Mouse (Mus musculus): ENCODE measurements around the gene U2af1l4. TPM values are rescaled to one million over a fixed set of nuclear protein-coding genes. Genes with fewer than 3 reads are reported as not detected.

The U2af1l4 gene
- polyA plus RNA-seq (2014; fragmentation: Illumina TruSeq; extraction: RNeasy Lipid Tissue Mini Kit (QIAGEN cat#74804); ENCODE audit: low read depth, low replicate concordance), result 14.8 TPM

DNA sequence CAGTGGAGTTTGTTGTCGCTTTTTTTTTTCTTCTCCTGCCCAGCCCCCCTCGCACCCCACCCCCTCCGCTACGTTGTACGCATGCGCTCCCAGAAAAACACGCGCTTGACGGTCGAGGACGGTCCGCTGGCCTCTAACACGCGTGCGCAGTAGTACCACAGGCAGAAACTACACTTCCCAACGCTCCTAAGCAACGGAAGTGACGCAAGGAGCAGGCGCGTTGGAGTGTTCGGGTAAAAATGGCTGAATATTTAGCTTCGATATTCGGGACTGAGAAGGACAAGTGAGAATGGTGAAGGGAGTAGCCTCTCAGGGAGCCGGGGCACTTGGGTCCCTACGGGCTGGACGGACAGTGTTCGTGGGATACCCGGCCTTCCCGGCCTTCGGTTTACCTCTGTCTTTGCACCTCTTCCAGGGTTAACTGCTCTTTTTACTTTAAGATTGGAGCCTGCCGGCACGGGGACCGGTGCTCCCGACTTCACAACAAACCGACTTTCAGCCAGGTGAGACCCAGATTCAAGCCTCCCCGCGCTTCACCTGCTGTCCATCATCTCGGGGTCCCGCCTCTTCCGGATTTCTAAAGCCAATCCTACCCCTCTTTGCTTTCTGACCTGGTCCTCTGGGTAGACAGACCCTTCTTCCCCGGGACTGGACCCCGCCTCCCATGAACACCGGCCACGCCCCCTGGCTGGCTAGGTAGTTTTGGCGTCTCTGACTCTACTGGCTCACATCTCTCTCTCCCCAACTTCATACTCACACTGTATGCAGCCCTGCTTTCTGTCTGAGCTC is at the start of gene U2af1l4, which contains the start of the genes Gm49396 and Psenen:
Gene U2af1l4 (plus strand): TSS at position 185 of the 789 bp plus-strand sequence.
Gene Gm49396 (plus strand): TSS at position 228 of the 789 bp plus-strand sequence.
Gene Psenen (minus strand): TSS at position 511 of the 789 bp plus-strand sequence.

DNA sequence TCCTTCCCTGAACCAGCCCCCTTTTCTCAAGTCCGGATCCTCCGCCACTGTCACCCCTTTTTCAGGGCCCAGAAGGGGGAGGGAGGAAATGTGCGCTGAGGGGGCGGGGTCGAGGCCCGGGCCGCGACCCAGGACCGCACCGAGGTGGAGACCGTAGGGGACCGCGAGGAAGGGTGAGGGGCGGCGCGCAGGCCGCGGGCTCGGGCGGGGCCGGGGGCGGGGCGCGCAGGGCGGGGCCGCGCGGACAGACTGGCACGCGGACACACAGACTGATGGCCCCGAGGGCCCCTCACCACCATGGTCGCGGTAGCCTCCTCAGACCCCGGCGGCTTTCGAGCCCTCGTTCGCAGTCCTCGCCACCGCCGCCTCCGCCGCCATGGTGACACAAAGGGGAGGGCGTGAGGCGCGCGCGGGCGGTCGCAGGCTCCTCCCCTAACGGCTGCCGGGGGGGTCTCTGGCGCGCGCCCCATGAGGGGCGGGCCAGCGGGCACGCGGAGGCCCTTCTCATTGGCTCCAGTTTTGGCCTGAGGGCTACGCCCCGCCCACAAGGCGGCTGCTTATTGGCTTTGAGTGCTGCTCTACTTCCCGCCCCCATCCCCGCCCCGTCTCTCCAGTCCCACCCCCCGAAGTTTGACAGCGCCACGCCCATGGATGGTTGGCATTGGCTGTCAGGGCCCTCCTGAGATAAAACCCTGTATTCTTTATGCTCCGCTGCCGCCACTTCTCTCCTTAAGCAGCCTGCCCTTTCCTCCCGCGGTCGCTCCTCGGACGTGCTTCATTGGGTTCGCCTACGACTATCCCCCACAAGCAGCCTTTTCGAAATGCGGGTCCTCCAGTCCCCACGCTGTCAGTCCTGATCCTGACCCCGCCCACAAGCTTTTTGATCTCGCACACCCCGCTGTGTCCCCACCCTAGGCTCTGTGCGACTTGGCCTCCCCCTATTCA is 28.2 kb upstream of the U2af1l4 start, which contains the start of gene Arhgap33:
Gene Arhgap33 (minus strand): TSS at position 428 of the 945 bp plus-strand sequence.

DNA sequence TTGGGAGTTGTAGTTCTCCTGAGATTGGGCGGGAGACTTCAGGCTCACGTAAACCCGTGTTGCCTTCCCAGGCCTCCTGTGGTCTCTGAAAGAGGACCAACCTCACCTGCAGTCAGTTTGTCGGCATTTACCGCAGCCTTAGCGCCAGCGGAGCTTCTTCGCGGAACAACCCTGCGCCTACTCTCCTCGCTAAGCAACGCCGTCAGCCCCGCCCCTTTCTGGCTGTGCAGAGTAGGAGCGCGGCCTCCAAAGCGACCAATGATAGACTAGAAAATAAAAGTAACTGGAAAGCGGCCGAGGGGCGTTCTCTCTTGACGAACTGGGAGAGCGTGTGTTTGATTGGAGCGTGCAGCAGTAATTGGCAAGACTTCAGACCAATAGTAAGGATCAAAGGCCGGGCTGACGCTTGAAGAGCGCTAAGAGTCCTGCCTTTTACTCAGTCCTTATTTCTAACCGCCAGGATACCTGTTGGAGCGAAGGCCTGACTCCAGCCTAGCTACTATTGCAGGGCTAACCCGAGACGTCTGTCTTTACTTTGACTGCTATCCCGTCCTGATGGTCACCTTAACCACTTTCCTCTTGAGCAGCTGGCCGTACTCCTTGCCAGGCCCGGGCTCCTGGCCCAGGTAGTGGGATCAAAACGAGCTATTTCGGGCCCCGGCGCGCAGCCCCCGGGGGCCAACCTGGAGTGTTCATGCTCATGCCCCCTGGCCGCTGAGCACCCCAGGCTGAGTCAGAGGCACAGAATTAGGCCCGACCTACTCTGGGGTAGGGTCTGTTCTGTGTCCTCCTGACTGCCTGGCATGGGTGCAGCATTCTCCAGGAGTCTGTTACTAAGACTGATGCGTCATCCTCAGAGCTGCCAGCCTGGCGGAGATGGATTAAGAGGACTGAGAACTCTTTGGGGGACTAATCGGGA is 10.7 kb upstream of the U2af1l4 start, which contains the start of the genes Hspb6 and Proser3:
Gene Hspb6 (plus strand): TSS at position 77 of the 919 bp plus-strand sequence.
Gene Proser3 (minus strand): TSS at position 198 of the 919 bp plus-strand sequence.

DNA sequence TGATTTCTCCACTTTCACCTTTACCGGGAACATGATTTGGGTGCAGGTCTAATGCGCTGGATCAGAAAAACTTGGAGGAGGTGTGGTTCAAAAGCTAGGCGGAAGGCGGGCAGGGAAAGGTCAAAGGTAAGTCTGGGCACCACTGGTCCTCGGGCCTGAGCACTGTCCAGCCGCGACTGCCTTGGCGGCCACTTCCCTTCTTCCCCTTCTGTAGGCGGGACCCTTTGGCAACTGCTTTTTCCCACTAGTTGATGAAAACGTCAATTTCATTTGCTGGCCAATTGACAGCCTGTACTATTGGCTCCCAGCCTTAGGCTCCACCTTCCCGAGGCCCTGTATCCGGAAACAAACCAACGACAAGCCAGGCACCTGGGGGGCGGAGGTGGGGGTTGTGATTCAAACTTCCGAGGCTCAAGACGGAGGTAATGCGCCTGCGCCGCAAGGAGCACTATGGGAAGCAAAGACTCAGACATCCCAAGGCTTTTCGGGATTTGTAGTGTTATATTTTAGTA is 3.6 kb upstream of the U2af1l4 start, which contains the start of gene Lin37:
Gene Lin37 (minus strand): TSS at position 396 of the 512 bp plus-strand sequence.

GRCm38 (mm10) chr7:30564970-30565571 is 2.0 kb downstream of the U2af1l4 start, which contains the start of gene Igflr1:
Gene Igflr1 (plus strand): TSS chr7:30565427.

GRCm38 (mm10) chr7:30588676-30589434 is 25.8 kb downstream of the U2af1l4 start, which contains the start of gene Kmt2b:
Gene Kmt2b (minus strand): TSS chr7:30588726.

DNA sequence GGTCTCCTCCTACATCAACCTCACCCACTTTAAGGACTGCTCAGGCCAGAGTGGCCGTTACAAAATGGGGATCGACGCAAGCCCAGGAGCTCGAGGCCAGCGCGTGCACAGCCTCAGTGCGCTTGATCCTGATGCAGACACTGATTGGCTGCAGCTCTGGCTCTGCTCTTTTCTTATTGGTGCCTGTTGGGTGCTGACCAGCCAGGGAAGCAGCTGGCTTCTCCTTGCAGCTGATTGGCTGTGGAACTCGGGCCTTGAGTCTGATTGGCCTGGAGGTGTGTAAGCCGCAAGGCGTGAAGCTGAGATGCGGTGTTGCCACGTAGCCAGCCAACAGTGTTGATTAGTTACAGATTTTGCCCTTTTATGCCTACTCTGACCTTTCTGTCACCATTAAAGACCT is 35.7 kb downstream of the U2af1l4 start, which contains the start of gene Zbtb32:
Gene Zbtb32 (minus strand): TSS at position 124 of the 400 bp plus-strand sequence.

GRCm38 (mm10) chr7:30612654-30613402 is 49.7 kb downstream of the U2af1l4 start, which contains the start of gene Upk1a:
Gene Upk1a (minus strand): TSS chr7:30612847.

Other genes with a start within 250 kb of the U2af1l4 start
- not detected for gene Syne4, start 248.5 kb upstream of the U2af1l4 start, polyA plus RNA-seq (2014; fragmentation: Illumina TruSeq; extraction: RNeasy Lipid Tissue Mini Kit (QIAGEN cat#74804); ENCODE audit: low read depth, low replicate concordance)
- 0.50 TPM for gene E130208F15Rik, start 241.6 kb upstream of the U2af1l4 start, polyA plus RNA-seq (2014; fragmentation: Illumina TruSeq; extraction: RNeasy Lipid Tissue Mini Kit (QIAGEN cat#74804); ENCODE audit: low read depth, low replicate concordance)
- gene Sdhaf1, start 239.4 kb upstream of the U2af1l4 start, polyA plus RNA-seq (2014; fragmentation: Illumina TruSeq; extraction: RNeasy Lipid Tissue Mini Kit (QIAGEN cat#74804); ENCODE audit: low read depth, low replicate concordance), result 2.9 TPM
- gene Lrfn3, start 200.5 kb upstream of the U2af1l4 start, polyA plus RNA-seq (2014; fragmentation: Illumina TruSeq; extraction: RNeasy Lipid Tissue Mini Kit (QIAGEN cat#74804); ENCODE audit: low read depth, low replicate concordance), result 0.85 TPM
- 6.5 TPM for gene Tyrobp, start 149.5 kb upstream of the U2af1l4 start, polyA plus RNA-seq (2014; fragmentation: Illumina TruSeq; extraction: RNeasy Lipid Tissue Mini Kit (QIAGEN cat#74804); ENCODE audit: low read depth, low replicate concordance)
- not detected for gene Hcst, start 143.4 kb upstream of the U2af1l4 start, polyA plus RNA-seq (2014; fragmentation: Illumina TruSeq; extraction: RNeasy Lipid Tissue Mini Kit (QIAGEN cat#74804); ENCODE audit: low read depth, low replicate concordance)
- gene Nfkbid, start 141.6 kb upstream of the U2af1l4 start, polyA plus RNA-seq (2014; fragmentation: Illumina TruSeq; extraction: RNeasy Lipid Tissue Mini Kit (QIAGEN cat#74804); ENCODE audit: low read depth, low replicate concordance), result not detected
- not detected for gene Aplp1, start 117.8 kb upstream of the U2af1l4 start, polyA plus RNA-seq (2014; fragmentation: Illumina TruSeq; extraction: RNeasy Lipid Tissue Mini Kit (QIAGEN cat#74804); ENCODE audit: low read depth, low replicate concordance)
- not detected for gene Kirrel2, start 105.6 kb upstream of the U2af1l4 start, polyA plus RNA-seq (2014; fragmentation: Illumina TruSeq; extraction: RNeasy Lipid Tissue Mini Kit (QIAGEN cat#74804); ENCODE audit: low read depth, low replicate concordance)
- gene Nphs1, start 105.0 kb upstream of the U2af1l4 start, polyA plus RNA-seq (2014; fragmentation: Illumina TruSeq; extraction: RNeasy Lipid Tissue Mini Kit (QIAGEN cat#74804); ENCODE audit: low read depth, low replicate concordance), result not detected
- 10.0 TPM for gene Prodh2, start 69.7 kb upstream of the U2af1l4 start, polyA plus RNA-seq (2014; fragmentation: Illumina TruSeq; extraction: RNeasy Lipid Tissue Mini Kit (QIAGEN cat#74804); ENCODE audit: low read depth, low replicate concordance)
- not detected for gene Arhgap33, start 28.2 kb upstream of the U2af1l4 start, polyA plus RNA-seq (2014; fragmentation: Illumina TruSeq; extraction: RNeasy Lipid Tissue Mini Kit (QIAGEN cat#74804); ENCODE audit: low read depth, low replicate concordance)
- gene Hspb6, start 11.1 kb upstream of the U2af1l4 start, polyA plus RNA-seq (2014; fragmentation: Illumina TruSeq; extraction: RNeasy Lipid Tissue Mini Kit (QIAGEN cat#74804); ENCODE audit: low read depth, low replicate concordance), result 13.0 TPM
- gene Proser3, start 11.0 kb upstream of the U2af1l4 start, polyA plus RNA-seq (2014; fragmentation: Illumina TruSeq; extraction: RNeasy Lipid Tissue Mini Kit (QIAGEN cat#74804); ENCODE audit: low read depth, low replicate concordance), result 0.34 TPM
- gene Lin37, start 3.5 kb upstream of the U2af1l4 start, polyA plus RNA-seq (2014; fragmentation: Illumina TruSeq; extraction: RNeasy Lipid Tissue Mini Kit (QIAGEN cat#74804); ENCODE audit: low read depth, low replicate concordance), result 5.1 TPM
- gene Gm49396, start within 50 bp of the U2af1l4 start, polyA plus RNA-seq (2014; fragmentation: Illumina TruSeq; extraction: RNeasy Lipid Tissue Mini Kit (QIAGEN cat#74804); ENCODE audit: low read depth, low replicate concordance), result 1.6 TPM
- gene Psenen, start 326 bp downstream of the U2af1l4 start, polyA plus RNA-seq (2014; fragmentation: Illumina TruSeq; extraction: RNeasy Lipid Tissue Mini Kit (QIAGEN cat#74804); ENCODE audit: low read depth, low replicate concordance), result 23.8 TPM
- gene Igflr1, start 2.1 kb downstream of the U2af1l4 start, polyA plus RNA-seq (2014; fragmentation: Illumina TruSeq; extraction: RNeasy Lipid Tissue Mini Kit (QIAGEN cat#74804); ENCODE audit: low read depth, low replicate concordance), result not detected
- gene Kmt2b, start 25.4 kb downstream of the U2af1l4 start, polyA plus RNA-seq (2014; fragmentation: Illumina TruSeq; extraction: RNeasy Lipid Tissue Mini Kit (QIAGEN cat#74804); ENCODE audit: low read depth, low replicate concordance), result 2.6 TPM
- gene Zbtb32, start 35.6 kb downstream of the U2af1l4 start, polyA plus RNA-seq (2014; fragmentation: Illumina TruSeq; extraction: RNeasy Lipid Tissue Mini Kit (QIAGEN cat#74804); ENCODE audit: low read depth, low replicate concordance), result not detected
- not detected for gene Upk1a, start 49.5 kb downstream of the U2af1l4 start, polyA plus RNA-seq (2014; fragmentation: Illumina TruSeq; extraction: RNeasy Lipid Tissue Mini Kit (QIAGEN cat#74804); ENCODE audit: low read depth, low replicate concordance)
- gene Cox6b1, start 62.9 kb downstream of the U2af1l4 start, polyA plus RNA-seq (2014; fragmentation: Illumina TruSeq; extraction: RNeasy Lipid Tissue Mini Kit (QIAGEN cat#74804); ENCODE audit: low read depth, low replicate concordance), result 967 TPM
- not detected for gene Etv2, start 72.6 kb downstream of the U2af1l4 start, polyA plus RNA-seq (2014; fragmentation: Illumina TruSeq; extraction: RNeasy Lipid Tissue Mini Kit (QIAGEN cat#74804); ENCODE audit: low read depth, low replicate concordance)
- 0.50 TPM for gene Rbm42, start 87.0 kb downstream of the U2af1l4 start, polyA plus RNA-seq (2014; fragmentation: Illumina TruSeq; extraction: RNeasy Lipid Tissue Mini Kit (QIAGEN cat#74804); ENCODE audit: low read depth, low replicate concordance)
- gene Haus5, start 101.7 kb downstream of the U2af1l4 start, polyA plus RNA-seq (2014; fragmentation: Illumina TruSeq; extraction: RNeasy Lipid Tissue Mini Kit (QIAGEN cat#74804); ENCODE audit: low read depth, low replicate concordance), result 0.93 TPM
- gene Pmis2, start 108.3 kb downstream of the U2af1l4 start, polyA plus RNA-seq (2014; fragmentation: Illumina TruSeq; extraction: RNeasy Lipid Tissue Mini Kit (QIAGEN cat#74804); ENCODE audit: low read depth, low replicate concordance), result not detected
- gene 2200002J24Rik, start 135.6 kb downstream of the U2af1l4 start, polyA plus RNA-seq (2014; fragmentation: Illumina TruSeq; extraction: RNeasy Lipid Tissue Mini Kit (QIAGEN cat#74804); ENCODE audit: low read depth, low replicate concordance), result not detected
- gene Atp4a, start 148.9 kb downstream of the U2af1l4 start, polyA plus RNA-seq (2014; fragmentation: Illumina TruSeq; extraction: RNeasy Lipid Tissue Mini Kit (QIAGEN cat#74804); ENCODE audit: low read depth, low replicate concordance), result 0.21 TPM
- 28.3 TPM for gene Tmem147, start 166.2 kb downstream of the U2af1l4 start, polyA plus RNA-seq (2014; fragmentation: Illumina TruSeq; extraction: RNeasy Lipid Tissue Mini Kit (QIAGEN cat#74804); ENCODE audit: low read depth, low replicate concordance)
- gene Gapdhs, start 180.4 kb downstream of the U2af1l4 start, polyA plus RNA-seq (2014; fragmentation: Illumina TruSeq; extraction: RNeasy Lipid Tissue Mini Kit (QIAGEN cat#74804); ENCODE audit: low read depth, low replicate concordance), result not detected
- not detected for gene Sbsn, start 188.2 kb downstream of the U2af1l4 start, polyA plus RNA-seq (2014; fragmentation: Illumina TruSeq; extraction: RNeasy Lipid Tissue Mini Kit (QIAGEN cat#74804); ENCODE audit: low read depth, low replicate concordance)
- not detected for gene Dmkn, start 200.5 kb downstream of the U2af1l4 start, polyA plus RNA-seq (2014; fragmentation: Illumina TruSeq; extraction: RNeasy Lipid Tissue Mini Kit (QIAGEN cat#74804); ENCODE audit: low read depth, low replicate concordance)
- gene Krtdap, start 224.6 kb downstream of the U2af1l4 start, polyA plus RNA-seq (2014; fragmentation: Illumina TruSeq; extraction: RNeasy Lipid Tissue Mini Kit (QIAGEN cat#74804); ENCODE audit: low read depth, low replicate concordance), result not detected

Data from liver, adult 10 weeks (tissue).